Mouse (Mus musculus) stomach, postnatal 0 days (tissue): Measurements from ENCODE around the gene Acox2.

Source experiments
- CTCF ChIP-seq: IDR thresholded peaks from 2 replicates; pipeline ENCODE4 v1.5.1; 2016; ENCODE audit warnings: antibody characterized with exemption, low read depth, mild to moderate bottlenecking, moderate library complexity
- EP300 ChIP-seq: optimal IDR thresholded peaks from 2 replicates; pipeline ENCODE3; 2016; ENCODE audit warnings: antibody characterized with exemption

DNA sequence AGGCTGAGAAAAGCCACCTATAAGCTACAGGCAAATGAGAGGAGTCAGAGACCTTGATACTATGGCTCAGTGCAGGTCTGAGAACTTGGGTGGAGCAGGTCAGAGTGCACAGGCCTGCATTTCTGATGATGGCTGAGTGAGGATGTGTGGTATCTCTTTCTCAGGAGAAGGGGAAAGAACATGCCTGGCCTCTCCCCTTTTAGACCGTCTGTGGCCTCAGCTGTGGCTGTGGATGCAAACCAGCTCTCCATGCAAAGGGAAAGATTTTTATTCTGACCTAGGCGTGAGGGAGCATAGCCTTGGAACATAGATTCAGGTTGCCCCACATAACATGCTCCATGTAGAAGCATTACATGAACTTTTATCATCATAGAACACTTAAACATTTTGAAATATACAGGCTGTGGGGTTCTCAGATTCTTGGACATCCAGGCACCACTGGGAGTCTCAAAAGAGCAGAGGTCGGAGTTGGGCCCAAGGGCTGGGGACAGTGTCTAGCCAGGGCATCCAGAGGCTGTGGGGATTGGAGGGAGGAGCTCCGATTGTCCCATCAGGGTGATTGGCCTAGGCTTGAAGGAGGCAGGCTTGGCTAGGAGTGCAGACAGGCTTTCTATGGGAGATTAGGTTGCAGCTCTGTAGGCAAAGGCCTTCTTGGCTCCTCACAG, 78.7 kb downstream of the Acox2 start:
- no peak for TF ChIP-seq CTCF
- TF ChIP-seq EP300, result no peak
